Mouse (Mus musculus) NIH3T3 (cell line): ENCODE measurements at regions not wholly inside any gene's neighbourhood (a gene's known extent, or its start where the extent isn't known, plus 50 kb on each side); places are given as distances from the start of the nearest gene placed in this dataset.
A peak's percentile ranks its signal among the peaks of the same experiment; 100 is the strongest.

ENCODE experiments used
- DNase-seq: peaks from one replicate; pipeline ENCODE4 v3.0.0-alpha.2; 2012; ENCODE audit warnings: low read depth

- DNase-seq, result no peak
Observed at GRCm38 (mm10) chr8:11092348-11092747, 84.1 kb upstream of the Irs2 start.

GRCm38 (mm10) chr8:11091675-11092345 lies 83.6 kb upstream of the Irs2 start:
- DNase-seq, result no peak

GRCm38 (mm10) chr8:11088946-11089665 lies 80.8 kb upstream of the Irs2 start:
- DNase-seq, result peak; percentile 58

- DNase-seq, result peak; percentile 93
Observed at GRCm38 (mm10) chr8:11085244-11085643, 77.0 kb upstream of the Irs2 start.

- peak; percentile 63 for DNase-seq
Observed at GRCm38 (mm10) chr8:11084051-11084533, 75.8 kb upstream of the Irs2 start.

- no peak for DNase-seq
Observed at GRCm38 (mm10) chr8:11080813-11081212, 72.6 kb upstream of the Irs2 start.

- DNase-seq, result no peak
Observed at GRCm38 (mm10) chr8:11079805-11080204, 71.5 kb upstream of the Irs2 start.

GRCm38 (mm10) chr8:11077138-11077537 lies 68.9 kb upstream of the Irs2 start:
- no peak for DNase-seq

GRCm38 (mm10) chr8:11071162-11071561 lies 62.9 kb upstream of the Irs2 start:
- no peak for DNase-seq

- DNase-seq, result no peak
Observed at GRCm38 (mm10) chr8:11067450-11067849, 59.2 kb upstream of the Irs2 start.

GRCm38 (mm10) chr8:11065990-11066389 lies 57.7 kb upstream of the Irs2 start:
- no peak for DNase-seq

GRCm38 (mm10) chr8:11065303-11065702 lies 57.0 kb upstream of the Irs2 start:
- no peak for DNase-seq

GRCm38 (mm10) chr8:11063058-11063457 lies 54.8 kb upstream of the Irs2 start:
- DNase-seq, result no peak

- no peak for DNase-seq
Observed at GRCm38 (mm10) chr8:11062348-11062946, 54.2 kb upstream of the Irs2 start.

GRCm38 (mm10) chr8:11061711-11062110 lies 53.5 kb upstream of the Irs2 start:
- no peak for DNase-seq

GRCm38 (mm10) chr8:11060604-11061003 lies 52.3 kb upstream of the Irs2 start:
- no peak for DNase-seq

- no peak for DNase-seq
Observed at GRCm38 (mm10) chr8:11058392-11058791, 50.1 kb upstream of the Irs2 start.
